Mouse (Mus musculus) bone marrow, adult 2 months (tissue): ENCODE results near the gene Slc22a12.

Experiments used
- CTCF ChIP-seq: fragments of 200-500 bp; IDR thresholded peaks from 2 replicates; pipeline ENCODE4 v1.5.1; 2011; ENCODE audit warnings: low read length, control low read depth; ENCODE audit not compliant: control insufficient read depth, insufficient read depth
- POLR2A ChIP-seq: fragments of 200-500 bp; IDR thresholded peaks from 2 replicates; pipeline ENCODE4 v1.6.1; 2011; ENCODE audit warnings: low read depth, mild to moderate bottlenecking, control low read depth, low read length, borderline replicate concordance; ENCODE audit not compliant: control insufficient read depth

DNA sequence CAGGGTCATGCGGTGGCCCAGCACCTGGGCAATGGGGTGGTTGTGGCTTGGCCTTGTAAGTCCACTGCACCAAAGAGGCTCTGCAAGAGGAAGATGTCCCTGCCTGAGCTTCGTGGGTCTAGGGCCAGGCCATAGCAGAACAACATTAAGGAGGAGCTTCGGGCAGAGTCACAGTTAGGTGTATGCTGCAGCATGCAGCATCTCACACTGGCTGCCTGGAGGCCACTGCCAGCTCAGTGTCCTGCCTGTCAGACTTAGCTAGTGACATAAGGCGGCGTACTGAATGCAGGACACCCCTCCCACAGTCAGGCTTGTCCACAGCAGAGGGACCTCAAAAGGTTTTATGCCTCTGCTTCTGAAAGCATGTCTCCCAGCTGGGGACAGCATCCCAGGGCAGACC lies 26.2 kb upstream of the Slc22a12 start:
- TF ChIP-seq POLR2A = no peak
- no peak for TF ChIP-seq CTCF
